ENCODE assay signal across 1 mouse cellular context in genomic region chr19:4219943-4220342, GRCm38 (mm10).
TF ChIP-seq lines count a peak whose summit lies in the region.

No protein-coding gene starts in this region.

TF ChIP-seq in MEL, 35 proteins besides CTCF, POLR2A, EP300 and RAD21:
- TF ChIP-seq KAT2A (conservative IDR thresholded peaks at IDR 0.05; ENCODE audit: low read depth, low read length) (no peak), UBTF (IDR thresholded peaks at IDR 0.05; ENCODE audit: borderline replicate concordance, insufficient read depth, low read depth, low read length) (no peak), HCFC1 (IDR thresholded peaks at IDR 0.05; ENCODE audit: low read depth, low read length) (no peak), ZMIZ1 (IDR thresholded peaks at IDR 0.05; ENCODE audit: low read depth, low read length) (no peak), ZC3H11A (IDR thresholded peaks at IDR 0.05; ENCODE audit: low read depth, low read length) (no peak)
TF ChIP-seq in MEL: peak in this region for 0.
